Mouse (Mus musculus): ENCODE results near the gene Edc3. TPM values are rescaled to one million over a fixed set of nuclear protein-coding genes. Genes with fewer than 3 reads are reported as not detected.
A peak's percentile ranks its signal among the peaks of the same experiment; 100 is the strongest.

Gene Edc3
- total RNA-seq, 1 experiment from 2014 or later: 5.8 TPM

DNA sequence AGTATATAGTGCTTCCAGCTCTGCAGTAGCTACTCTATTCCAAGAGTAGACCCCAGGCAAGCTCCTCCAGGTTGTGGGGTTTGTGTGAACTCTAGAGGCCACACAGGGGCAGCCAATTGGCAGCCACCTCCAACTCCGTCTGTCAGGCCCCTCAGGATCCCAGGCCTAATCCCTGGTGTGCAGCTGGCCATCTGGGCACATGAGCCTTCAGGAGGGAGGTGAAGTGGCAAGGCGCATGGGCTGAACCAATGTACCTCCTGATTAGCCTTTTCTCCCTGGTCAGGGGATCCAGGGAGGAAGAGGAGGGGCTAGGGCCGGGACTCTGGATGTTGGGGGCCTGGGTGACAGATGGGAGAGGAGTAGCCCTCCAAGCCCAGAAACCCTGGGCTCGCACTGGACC is 67.4 kb downstream of the Edc3 start:
- ATAC-seq (ENCODE audit: extremely low read depth, insufficient number of reproducible peaks, low FRiP score, poor library complexity, severe bottlenecking): no peak

DNA sequence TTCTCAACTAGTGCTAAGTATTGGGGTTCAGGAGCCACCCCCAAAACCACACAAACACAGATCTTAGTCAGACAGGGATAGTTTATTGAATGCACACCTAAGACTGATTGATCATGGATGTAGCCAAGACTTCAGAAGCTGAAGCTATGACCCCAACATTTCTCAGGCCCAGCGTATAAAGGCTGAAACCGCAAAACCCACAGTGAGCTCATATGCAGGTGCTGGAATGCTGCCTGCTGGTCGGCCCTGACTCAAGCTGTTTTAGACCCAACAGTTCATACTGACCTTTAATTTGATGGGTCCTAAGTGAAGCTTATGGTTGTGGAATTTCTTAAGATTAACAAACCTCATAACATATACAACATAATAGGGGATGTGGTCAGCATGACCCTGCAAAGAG is 74.3 kb downstream of the Edc3 start:
- no peak for ATAC-seq (ENCODE audit: extremely low read depth, insufficient number of reproducible peaks, low FRiP score, poor library complexity, severe bottlenecking)

DNA sequence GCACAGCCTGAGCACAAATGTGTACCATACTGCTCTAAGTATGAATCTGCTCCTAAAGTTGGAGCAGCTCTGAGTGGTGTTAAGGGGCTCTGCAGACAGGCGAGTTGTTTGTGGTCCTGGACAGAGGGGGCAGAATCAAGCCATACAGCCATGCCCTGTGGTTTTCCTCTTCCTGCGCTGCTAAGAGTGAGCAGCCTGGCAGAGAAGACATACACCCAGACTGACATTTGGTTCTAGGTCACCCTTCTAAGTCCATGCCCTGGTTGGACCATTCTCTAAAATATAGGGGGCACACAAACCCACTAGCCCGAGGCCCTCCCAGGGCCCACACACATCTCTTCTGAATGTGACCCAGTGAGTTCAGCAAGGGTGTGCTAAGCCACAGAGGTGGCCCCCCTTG is 81.4 kb downstream of the Edc3 start:
- no peak for ATAC-seq (ENCODE audit: extremely low read depth, insufficient number of reproducible peaks, low FRiP score, poor library complexity, severe bottlenecking)

DNA sequence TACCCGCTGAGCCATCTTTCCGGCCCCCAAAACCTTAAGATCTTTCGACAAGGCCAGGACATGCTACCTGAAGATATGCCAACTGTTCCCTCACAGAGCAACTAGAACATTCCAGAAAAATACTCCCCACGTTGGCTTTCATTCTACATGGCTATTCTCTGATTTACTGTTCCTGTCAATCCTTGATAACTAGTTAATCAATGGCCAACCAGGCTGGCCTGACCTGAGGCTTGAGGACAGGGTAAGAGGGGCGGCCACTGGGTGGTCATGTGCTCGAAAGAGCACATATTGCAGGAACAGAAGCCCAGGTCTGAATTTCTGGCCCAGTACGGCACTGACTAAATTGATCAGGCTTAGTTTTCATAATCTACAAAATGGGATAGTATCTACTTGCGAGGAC is 89.1 kb downstream of the Edc3 start:
- no peak for ATAC-seq (ENCODE audit: extremely low read depth, insufficient number of reproducible peaks, low FRiP score, poor library complexity, severe bottlenecking)

DNA sequence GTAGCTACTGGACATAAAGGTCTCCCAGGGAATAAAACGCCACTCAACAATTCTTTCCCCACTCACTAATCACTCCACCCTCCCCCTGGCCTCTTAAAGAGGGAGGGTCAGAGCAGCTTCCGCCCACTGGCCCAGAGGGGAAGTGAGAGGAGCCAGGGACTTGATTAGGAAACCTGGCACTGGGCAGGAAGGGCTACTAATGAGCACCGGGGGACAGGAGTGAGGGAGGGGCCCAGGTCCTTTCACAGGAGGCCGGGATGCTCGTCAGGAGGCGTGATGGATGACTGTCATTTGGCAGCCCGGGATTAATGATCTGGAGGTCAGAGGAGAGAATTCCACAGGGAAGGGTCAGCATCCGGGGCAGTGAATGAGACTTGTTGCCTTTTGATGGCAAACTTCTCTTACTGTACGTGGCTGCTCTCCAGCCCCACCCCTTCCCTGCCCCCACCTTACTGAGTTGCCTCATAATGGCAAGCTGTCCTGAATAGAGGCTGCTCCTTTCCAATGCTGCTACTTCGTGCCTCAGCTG is 90.4 kb downstream of the Edc3 start:
- no peak for ATAC-seq (ENCODE audit: extremely low read depth, insufficient number of reproducible peaks, low FRiP score, poor library complexity, severe bottlenecking)

DNA sequence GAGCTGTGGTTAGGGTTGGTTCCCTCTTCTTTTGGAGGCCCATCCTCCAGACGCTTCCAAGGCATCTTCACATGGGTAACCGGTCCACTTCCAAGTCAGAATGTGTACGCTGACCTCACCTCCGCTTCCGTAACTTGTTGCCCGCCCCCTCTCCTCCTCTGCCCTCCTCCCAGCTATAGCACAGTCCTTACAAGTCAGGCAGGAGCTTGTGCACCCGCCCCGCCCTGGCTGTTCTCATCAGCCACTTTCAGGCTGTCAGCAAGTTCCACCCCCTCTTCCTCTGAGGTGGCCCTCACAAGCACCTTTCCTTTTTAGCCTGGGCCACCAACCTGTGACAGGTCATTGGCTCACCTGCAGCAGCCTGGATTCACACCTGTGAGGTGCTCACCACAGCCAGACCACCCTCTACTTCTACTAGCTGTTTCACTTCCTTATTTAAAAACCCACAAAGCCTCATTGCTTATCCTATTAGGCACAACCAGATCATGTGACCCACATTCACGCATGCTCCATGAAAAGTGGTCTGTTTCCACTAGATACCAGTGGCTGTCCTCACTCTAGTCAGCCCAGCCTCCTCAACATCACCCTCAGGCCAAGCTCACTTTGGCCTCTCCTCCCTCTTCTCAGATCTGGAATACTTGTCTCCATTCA is 92.1 kb downstream of the Edc3 start:
- peak; percentile 66; the same call in 1 of the 2 replicates for ATAC-seq (ENCODE audit: extremely low read depth, insufficient number of reproducible peaks, low FRiP score, poor library complexity, severe bottlenecking)

Other genes with a start within 250 kb of the Edc3 start
- gene Scamp5, start 240.5 kb upstream of the Edc3 start, total RNA-seq (2017): not detected in 2 replicates
- gene Rpp25, start 204.5 kb upstream of the Edc3 start, total RNA-seq (2017): not detected in 2 replicates
- gene Cox5a, start 187.3 kb upstream of the Edc3 start, total RNA-seq (2017): 31.7 and 34.9 TPM in 2 replicates
- gene Fam219b, start 171.0 kb upstream of the Edc3 start, total RNA-seq (2017): 13.8 and 15.0 TPM in 2 replicates
- 8.1 and 11.9 TPM in 2 replicates for gene Mpi, start 155.8 kb upstream of the Edc3 start, total RNA-seq (2017)
- 28.9 and 34.9 TPM in 2 replicates for gene Scamp2, start 147.6 kb upstream of the Edc3 start, total RNA-seq (2017)
- gene Ulk3, start 119.1 kb upstream of the Edc3 start, total RNA-seq (2017): 34.4 and 39.3 TPM in 2 replicates
- not detected in 2 replicates for gene Cplx3, start 102.3 kb upstream of the Edc3 start, total RNA-seq (2017)
- gene Lman1l, start 87.8 kb upstream of the Edc3 start, total RNA-seq (2017): 0.93 and 2.0 TPM in 2 replicates
- gene Csk, start 54.9 kb upstream of the Edc3 start, total RNA-seq (2017): 499 and 556 TPM in 2 replicates
- not detected in 2 replicates for gene Cyp1a2, start 24.8 kb upstream of the Edc3 start, total RNA-seq (2017)
- not detected in 2 replicates for gene Cyp1a1, start 20.6 kb upstream of the Edc3 start, total RNA-seq (2017)
- gene Clk3, start 57.3 kb downstream of the Edc3 start, total RNA-seq (2017): 110 and 117 TPM in 2 replicates
- 47.4 and 51.3 TPM in 2 replicates for gene Arid3b, start 128.3 kb downstream of the Edc3 start, total RNA-seq (2017)
- gene Ubl7, start 202.4 kb downstream of the Edc3 start, total RNA-seq (2017): 42.5 and 51.2 TPM in 2 replicates
- gene Sema7a, start 231.6 kb downstream of the Edc3 start, total RNA-seq (2017): 7.0 and 7.4 TPM in 2 replicates

All from neutrophil, adult 5-6 weeks (primary cell).